Mouse (Mus musculus) c-Kit-positive CD71-negative TER-119-negative erythroid progenitor cells, embryonic 14.5 days (primary cell): ENCODE data around the gene Dthd1.

ENCODE experiments used
- DNase-seq: peaks from one replicate; pipeline ENCODE4 v3.0.0-alpha.2; 2013; ENCODE audit warnings: low read depth

The Dthd1 gene

GRCm38 (mm10) chr5:62864348-62864747 lies 50.7 kb downstream of the Dthd1 start:
- no peak for DNase-seq

GRCm38 (mm10) chr5:62867003-62867402 lies 53.4 kb downstream of the Dthd1 start:
- DNase-seq: no peak

GRCm38 (mm10) chr5:62879530-62879929 lies 65.9 kb downstream of the Dthd1 start:
- DNase-seq: no peak

- DNase-seq: no peak
Measured at GRCm38 (mm10) chr5:62895326-62895725, 81.7 kb downstream of the Dthd1 start.

- DNase-seq: no peak
Measured at GRCm38 (mm10) chr5:62906954-62907353, 93.3 kb downstream of the Dthd1 start.

GRCm38 (mm10) chr5:62909074-62909473 lies 95.5 kb downstream of the Dthd1 start:
- no peak for DNase-seq

GRCm38 (mm10) chr5:62924616-62925015 lies 111.0 kb downstream of the Dthd1 start:
- DNase-seq: no peak
